Mouse (Mus musculus) lung, postnatal 0 days (tissue): ENCODE data around the gene Gm11733.

Source experiments
- CTCF ChIP-seq: IDR thresholded peaks from 2 replicates; pipeline ENCODE4 v1.5.1; 2016; ENCODE audit warnings: antibody characterized with exemption, mild to moderate bottlenecking
- EP300 ChIP-seq: IDR thresholded peaks from 2 replicates; pipeline ENCODE4 v1.6.1; 2016; ENCODE audit warnings: antibody characterized with exemption, mild to moderate bottlenecking, control low read depth

GRCm38 (mm10) chr11:117440865-117441425, 43.2 kb upstream of the Gm11733 start:
- TF ChIP-seq CTCF (no peak), EP300 (no peak)
